Mouse (Mus musculus) heart, embryonic 15.5 days (tissue): ENCODE results near the gene Tfb2m. TPM values are rescaled to one million over a fixed set of nuclear protein-coding genes. Genes with fewer than 3 reads are reported as not detected.

Source experiments
- ATAC-seq: fragments of 200-750 bp; cut with Nextera tagmentation; replicated peaks from 2 replicates; pipeline ENCODE4 v1.8.0; 2017; ENCODE audit warnings: low read depth, moderate TSS enrichment; ENCODE audit not compliant: insufficient number of reproducible peaks, insufficient read depth, low FRiP score
- H3K27ac ChIP-seq: fragments of 300-500 bp; sonication (generic); 2 replicates; pipeline ENCODE4 v1.5.1; 2015; ENCODE audit warnings: mild to moderate bottlenecking, inconsistent platforms
- H3K27me3 ChIP-seq: fragments of 300-500 bp; sonication (generic); 2 replicates; pipeline ENCODE4 v1.6.1; 2015; ENCODE audit warnings: inconsistent platforms
- H3K36me3 ChIP-seq: fragments of 300-500 bp; sonication (generic); 2 replicates; pipeline ENCODE4 v1.6.1; 2015; ENCODE audit warnings: mild to moderate bottlenecking, inconsistent platforms
- H3K4me1 ChIP-seq: fragments of 300-500 bp; sonication (generic); replicated peaks from 2 replicates; pipeline ENCODE4 v1.6.1; 2015; ENCODE audit warnings: inconsistent platforms
- H3K4me2 ChIP-seq: fragments of 300-500 bp; sonication (generic); 2 replicates; pipeline ENCODE4 v1.6.1; 2015; ENCODE audit warnings: inconsistent platforms, mild to moderate bottlenecking, moderate library complexity
- H3K4me3 ChIP-seq: fragments of 300-500 bp; sonication (generic); 2 replicates; pipeline ENCODE4 v1.5.1; 2015; ENCODE audit warnings: mild to moderate bottlenecking, inconsistent platforms
- H3K9ac ChIP-seq: fragments of 300-500 bp; sonication (generic); 2 replicates; pipeline ENCODE4 v1.6.1; 2015; ENCODE audit warnings: mild to moderate bottlenecking, inconsistent platforms
- H3K9me3 ChIP-seq: fragments of 300-500 bp; sonication (generic); replicated peaks from 2 replicates; pipeline ENCODE4 v1.6.1; 2016; ENCODE audit warnings: inconsistent platforms
- WGBS: fragments of 180-500 bp; shearing (Covaris S2); methylation state at CpG from one replicate; pipeline ENCODE4 v1.1.7; 2015; ENCODE audit warnings: mixed read lengths; 5-methylcytosine and 5-hydroxymethylcytosine counted together
- polyA plus RNA-seq: library from polyadenylated mRNA; unstranded; fragments of >200 nt; fragmentation: Nextera tagmentation; extraction: Ambion mirVana; gene quantifications from 2 replicates; pipeline ENCODE4 v1.2.1, GENCODE M21; 2015

Gene Tfb2m
- polyA plus RNA-seq, 1 experiment from 2014 or later: 27.9 TPM

GRCm38 (mm10) chr1:179492908-179493307 lies 53.2 kb downstream of the Tfb2m start:
- WGBS: 77% methylated on average over 5 of the region's 5 CpGs
- Histone ChIP-seq H3K4me2 (no peak overlapping the region), H3K27ac (no peak overlapping the region), H3K27me3 (no peaks in the 10 kb centered on the region), H3K9ac (no peak overlapping the region), H3K4me1 (peaks cover 8% of the 10 kb centered on the region), H3K9me3 (no peaks in the 10 kb centered on the region), H3K36me3 (no peaks in the 10 kb centered on the region), H3K4me3 (no peak overlapping the region)
- no peak for ATAC-seq

- Histone ChIP-seq H3K4me3 (no peak overlapping the region), H3K9me3 (no peaks in the 10 kb centered on the region), H3K36me3 (no peaks in the 10 kb centered on the region), H3K27ac (peak overlapping the region; percentile 41; the same call in 1 of the 2 replicates), H3K4me1 (peaks cover 21% of the 10 kb centered on the region), H3K27me3 (no peaks in the 10 kb centered on the region), H3K9ac (no peak overlapping the region), H3K4me2 (no peak overlapping the region; the same call in 1 of the 2 replicates)
- WGBS: 89% methylated on average over 5 of the region's 5 CpGs
- ATAC-seq: no peak
Observed at GRCm38 (mm10) chr1:179488520-179488919, 57.5 kb downstream of the Tfb2m start.

- peak overlapping the region; percentile 41 for H3K27ac ChIP-seq
- peak overlapping the region; percentile 40 for H3K4me2 ChIP-seq
- H3K4me1 ChIP-seq: peaks cover 21% of the 10 kb centered on the region
- no peak overlapping the region for H3K9ac ChIP-seq
- WGBS: 27% methylated on average over 5 of the region's 5 CpGs
- H3K4me3 ChIP-seq: no peak overlapping the region
- H3K27me3 ChIP-seq: no peaks in the 10 kb centered on the region
- H3K9me3 ChIP-seq: no peaks in the 10 kb centered on the region
- H3K36me3 ChIP-seq: no peaks in the 10 kb centered on the region
- no peak for ATAC-seq
Observed at GRCm38 (mm10) chr1:179487990-179488389, 58.1 kb downstream of the Tfb2m start.

GRCm38 (mm10) chr1:179487238-179487637 lies 58.8 kb downstream of the Tfb2m start:
- Histone ChIP-seq H3K36me3 (no peaks in the 10 kb centered on the region), H3K4me1 (peaks cover 21% of the 10 kb centered on the region), H3K27me3 (no peaks in the 10 kb centered on the region), H3K27ac (peak overlapping the region; percentile 48; the same call in 1 of the 2 replicates), H3K9ac (no peak overlapping the region), H3K4me3 (no peak overlapping the region), H3K4me2 (no peak overlapping the region), H3K9me3 (no peaks in the 10 kb centered on the region)
- no peak for ATAC-seq
- 86% methylated on average over 2 of the region's 2 CpGs for WGBS

- no peak overlapping the region for H3K9ac ChIP-seq
- 27% methylated on average over 3 of the region's 3 CpGs for WGBS
- no peaks in the 10 kb centered on the region for H3K9me3 ChIP-seq
- H3K4me3 ChIP-seq: no peak overlapping the region
- peak overlapping the region; percentile 48 for H3K27ac ChIP-seq
- peak; percentile 45; the same call in 1 of the 2 replicates for ATAC-seq
- H3K4me2 ChIP-seq: no peak overlapping the region
- peaks cover 21% of the 10 kb centered on the region for H3K4me1 ChIP-seq
- no peaks in the 10 kb centered on the region for H3K27me3 ChIP-seq
- no peaks in the 10 kb centered on the region for H3K36me3 ChIP-seq
Observed at GRCm38 (mm10) chr1:179485784-179486540, 60.1 kb downstream of the Tfb2m start.

GRCm38 (mm10) chr1:179480862-179481261 lies 65.2 kb downstream of the Tfb2m start:
- Histone ChIP-seq H3K36me3 (no peaks in the 10 kb centered on the region), H3K9me3 (no peaks in the 10 kb centered on the region), H3K4me1 (0 out of 2 replicates have a peak, but pooled peaks cover 5% of the 10 kb centered on the region), H3K9ac (no peak overlapping the region), H3K27me3 (no peaks in the 10 kb centered on the region), H3K4me3 (no peak overlapping the region), H3K27ac (no peak overlapping the region), H3K4me2 (no peak overlapping the region)
- ATAC-seq: no peak
- WGBS: 75% methylated on average over 4 of the region's 4 CpGs

Other genes starting within 250 kb of the Tfb2m start
- gene Smyd3, start 28.2 kb downstream of the Tfb2m start, polyA plus RNA-seq: 9.1 and 11.1 TPM in 2 replicates
- gene Cnst, start 103 bp upstream of the Tfb2m start, polyA plus RNA-seq: 16.6 and 18.3 TPM in 2 replicates
- gene Sccpdh, start 121.9 kb upstream of the Tfb2m start, polyA plus RNA-seq: 87.0 and 94.9 TPM in 2 replicates
- 0.06 and 0.08 TPM in 2 replicates for gene Kif28, start 199.0 kb upstream of the Tfb2m start, polyA plus RNA-seq